Mouse (Mus musculus) C2C12 (cell line): Measurements from ENCODE around the gene Wfdc11.

Experiments used
- CTCF ChIP-seq: IDR thresholded peaks from one replicate; pipeline ENCODE4 v1.5.1; 2011; ENCODE audit not compliant: control insufficient read depth, insufficient read depth, insufficient read length
- FOSL1 ChIP-seq: IDR thresholded peaks from one replicate; pipeline ENCODE4 v1.8.0; 2011; ENCODE audit warnings: mild to moderate bottlenecking, low read length; ENCODE audit not compliant: poor library complexity, insufficient read depth, severe bottlenecking
- MAX ChIP-seq: IDR thresholded peaks from one replicate; pipeline ENCODE4 v1.6.1; 2011; ENCODE audit warnings: mild to moderate bottlenecking, control low read depth
- MYOG ChIP-seq: IDR thresholded peaks from one replicate; pipeline ENCODE4 v1.6.1; 2011; ENCODE audit not compliant: control insufficient read depth, insufficient read length; ENCODE audit errors: extremely low read depth
- USF1 ChIP-seq: IDR thresholded peaks from one replicate; pipeline ENCODE4 v1.6.1; 2011; ENCODE audit warnings: low read depth, mild to moderate bottlenecking, control low read depth, moderate library complexity

GRCm38 (mm10) chr2:164621775-164622174 is 52.1 kb downstream of the Wfdc11 start:
- no peak for TF ChIP-seq CTCF
- no peak for TF ChIP-seq FOSL1
- TF ChIP-seq MAX = no peak
- TF ChIP-seq MYOG = no peak
- TF ChIP-seq USF1 = no peak
